Mouse (Mus musculus) fibroblast of lung, adult 2 months (primary cell): ENCODE data around the gene Eif3a.
A peak's percentile ranks its signal among the peaks of the same experiment; 100 is the strongest.

Source experiments
- DNase-seq: peaks from one replicate; pipeline ENCODE4 v3.0.0-alpha.2; 2011; ENCODE audit warnings: low read depth

Eif3a gene

DNA sequence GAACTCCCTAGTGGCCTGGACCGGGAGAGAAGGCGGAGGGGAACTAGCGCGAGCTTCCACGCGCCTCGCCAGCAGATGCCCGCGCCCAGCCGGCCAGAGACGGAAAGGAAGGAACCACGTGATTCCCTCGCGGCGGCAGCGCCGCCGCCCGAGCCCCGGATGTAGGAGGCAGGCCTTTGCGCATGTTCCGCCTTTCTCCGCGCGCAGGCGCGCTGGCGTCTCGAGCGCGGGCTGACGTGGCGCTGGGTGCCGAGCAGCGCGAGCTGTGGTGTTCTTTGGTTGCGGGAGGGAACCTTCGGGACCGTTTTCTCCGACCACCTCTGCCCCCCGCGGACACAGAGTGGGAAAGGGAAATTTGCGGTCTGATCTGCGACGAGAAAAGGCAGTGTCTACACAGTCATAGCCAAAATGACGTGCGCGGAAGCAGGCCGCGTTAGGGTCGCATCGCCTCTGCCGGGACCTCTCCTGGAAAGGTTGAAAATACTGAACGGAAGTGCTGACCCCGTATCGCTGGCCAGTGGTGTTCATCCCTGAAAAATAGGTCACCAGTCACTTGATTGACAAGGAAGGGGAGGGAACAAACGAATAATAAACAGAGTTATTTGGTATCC is at the start of gene Eif3a:
Gene Eif3a, minus strand, starts transcription at position 108 of the 611 bp plus-strand sequence.
- peak; percentile 71 for DNase-seq

GRCm38 (mm10) chr19:60837747-60838146 is 47.3 kb upstream of the Eif3a start:
- DNase-seq, result peak; percentile 16

GRCm38 (mm10) chr19:60818677-60819076 is 28.2 kb upstream of the Eif3a start:
- no peak for DNase-seq

GRCm38 (mm10) chr19:60813133-60813532 is 22.7 kb upstream of the Eif3a start:
- no peak for DNase-seq

DNA sequence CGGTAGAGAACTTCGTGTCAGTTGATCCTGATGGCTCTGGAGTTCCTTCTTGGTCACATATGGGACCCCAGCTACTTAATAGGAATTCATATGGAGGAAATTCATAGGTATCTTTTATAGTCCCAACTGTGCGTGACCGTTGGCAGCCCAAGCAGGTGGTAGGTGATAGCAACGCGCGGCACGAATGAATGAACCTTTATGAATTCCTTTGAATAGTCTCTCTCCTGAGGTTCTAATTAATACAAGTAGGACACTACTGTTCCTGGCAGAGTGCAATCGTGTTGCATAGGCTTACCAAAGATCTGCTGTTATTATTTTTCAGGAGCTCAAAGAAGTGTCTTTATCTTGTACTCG is 21.6 kb upstream of the Eif3a start:
- no peak for DNase-seq

GRCm38 (mm10) chr19:60811098-60812035 is 20.9 kb upstream of the Eif3a start, which contains the start of gene Fam45a:
Fam45a (plus strand) TSS chr19:60811585.
- DNase-seq, result peak; percentile 82

- no peak for DNase-seq
Observed at GRCm38 (mm10) chr19:60809927-60810326, 19.5 kb upstream of the Eif3a start.

DNA sequence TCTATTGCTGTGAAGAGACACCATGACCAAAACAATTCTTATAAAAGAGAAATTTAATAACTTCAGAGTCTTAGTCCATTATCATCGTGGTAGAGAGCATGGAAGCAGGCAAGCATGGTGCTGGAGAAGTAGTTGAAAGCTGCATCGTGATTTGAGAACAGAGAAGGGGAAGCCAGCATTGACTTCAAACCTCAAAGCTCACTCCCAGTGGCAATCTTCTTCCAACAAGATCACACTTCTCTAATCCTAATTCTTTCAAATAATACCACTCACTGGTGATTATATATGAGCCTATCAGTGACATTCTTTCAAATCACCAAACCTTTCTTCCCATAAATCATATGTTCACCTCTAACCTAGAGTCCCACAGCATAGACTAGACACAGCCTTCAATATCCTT is 14.4 kb upstream of the Eif3a start:
- no peak for DNase-seq

DNA sequence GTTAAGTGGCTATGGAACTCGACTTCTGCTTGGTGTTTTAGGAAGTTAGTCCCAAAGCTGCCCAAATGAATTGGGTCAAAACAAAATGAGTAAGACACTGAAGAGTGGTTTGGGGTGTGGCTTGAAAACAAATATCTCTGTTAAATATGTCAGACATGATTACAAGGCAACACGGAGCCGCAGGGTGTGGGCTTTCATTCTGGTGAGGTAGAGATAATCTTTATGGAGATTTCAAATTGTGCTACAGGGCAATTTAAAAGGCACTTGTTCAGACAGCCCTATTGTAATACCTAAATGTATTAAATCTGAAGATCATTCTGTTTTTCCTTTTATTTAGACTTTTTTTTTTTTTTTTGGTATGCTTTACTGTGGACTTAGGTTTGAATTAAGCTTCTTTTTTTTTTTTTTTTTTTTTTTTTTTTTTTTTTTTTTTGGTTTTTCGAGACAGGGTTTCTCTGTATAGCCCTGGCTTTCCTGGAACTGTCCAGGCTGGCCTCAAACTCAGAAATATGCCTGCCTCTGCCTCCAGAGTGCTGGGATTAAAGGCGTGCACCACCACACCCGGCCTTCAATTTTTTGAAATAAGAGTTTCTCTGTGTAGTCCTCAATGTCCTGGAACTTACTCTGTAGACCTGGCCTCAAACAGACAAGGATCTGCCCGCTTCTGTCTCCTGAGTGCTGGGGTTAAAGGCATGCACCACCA is 9.6 kb upstream of the Eif3a start:
- DNase-seq, result no peak

DNA sequence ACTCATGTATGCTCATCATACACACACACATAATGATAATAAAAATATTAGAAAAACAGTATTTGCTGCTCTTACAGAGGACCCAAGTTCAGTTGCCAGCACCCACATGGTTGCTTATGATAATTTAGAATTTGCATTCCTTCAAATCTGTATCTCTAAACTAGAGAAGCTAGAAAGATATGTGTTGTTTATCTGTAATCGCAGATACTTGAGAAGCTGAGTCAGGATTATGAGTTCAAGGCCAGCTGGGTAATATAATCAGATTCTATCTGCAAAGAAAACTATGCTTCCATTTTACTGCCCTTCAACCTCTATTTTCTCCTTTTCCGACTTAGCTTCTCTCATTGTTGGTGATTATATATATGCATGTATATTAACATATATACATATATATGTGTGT is 7.0 kb upstream of the Eif3a start:
- DNase-seq, result no peak

GRCm38 (mm10) chr19:60795244-60795643 is 4.8 kb upstream of the Eif3a start:
- peak; percentile 60 for DNase-seq

DNA sequence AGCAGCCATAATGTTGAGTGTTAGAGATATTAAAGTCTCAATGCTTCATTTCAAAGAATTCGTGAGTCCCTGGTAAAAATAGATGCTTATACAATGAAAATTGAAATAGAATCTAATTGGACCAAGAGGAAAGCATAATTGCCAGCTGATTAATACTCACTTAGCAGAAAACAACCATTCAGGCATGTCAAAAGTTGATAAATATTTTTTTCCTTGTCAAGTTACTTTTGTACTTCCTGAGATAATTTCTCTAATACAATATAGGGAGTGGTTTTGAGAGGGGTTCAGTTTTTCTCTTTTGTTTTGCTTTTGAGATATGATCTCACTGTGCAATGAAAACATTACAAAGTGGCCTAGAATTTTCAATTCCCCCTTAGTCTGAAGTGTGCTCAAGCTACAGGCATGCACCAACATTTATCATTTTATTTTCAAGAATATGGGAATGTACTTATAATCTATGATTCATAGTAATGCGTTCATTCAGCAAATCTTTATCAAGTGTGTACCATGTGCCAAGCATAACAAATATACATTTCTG is 2.8 kb upstream of the Eif3a start:
- no peak for DNase-seq

- no peak for DNase-seq
Observed at GRCm38 (mm10) chr19:60791164-60791563, 706 bp upstream of the Eif3a start.

DNA sequence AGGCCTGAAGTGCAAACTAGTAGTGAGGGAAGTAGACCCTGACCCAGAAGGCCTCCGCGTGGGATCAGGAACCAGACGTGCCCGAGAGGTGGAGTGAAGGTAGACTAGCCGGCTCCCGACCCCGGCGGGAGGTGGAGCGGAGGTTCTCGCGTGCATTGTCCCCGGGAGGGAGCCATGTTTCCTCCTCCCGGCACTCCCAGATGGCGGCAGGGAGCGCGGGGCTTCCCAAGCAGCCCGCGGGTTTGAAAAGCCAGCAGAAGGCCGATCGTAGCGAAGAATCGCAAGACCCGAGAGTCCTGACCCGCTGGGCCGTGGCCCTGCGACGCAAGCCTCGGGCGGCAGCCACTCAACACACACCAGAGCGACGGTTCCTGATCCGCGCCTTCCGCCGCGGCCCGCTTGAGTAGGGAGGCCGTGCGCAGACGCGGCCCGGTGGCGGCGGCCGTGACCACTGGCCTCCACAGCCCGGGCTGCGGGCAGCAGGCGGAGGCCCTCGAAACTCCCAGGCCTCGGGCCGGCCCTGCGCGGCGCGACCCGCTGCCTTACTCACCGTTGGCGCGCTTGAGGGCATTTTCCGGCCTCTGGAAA is 445 bp downstream of the Eif3a start:
- peak; percentile 20 for DNase-seq

- no peak for DNase-seq
Observed at GRCm38 (mm10) chr19:60789452-60789851, 1.0 kb downstream of the Eif3a start.

DNA sequence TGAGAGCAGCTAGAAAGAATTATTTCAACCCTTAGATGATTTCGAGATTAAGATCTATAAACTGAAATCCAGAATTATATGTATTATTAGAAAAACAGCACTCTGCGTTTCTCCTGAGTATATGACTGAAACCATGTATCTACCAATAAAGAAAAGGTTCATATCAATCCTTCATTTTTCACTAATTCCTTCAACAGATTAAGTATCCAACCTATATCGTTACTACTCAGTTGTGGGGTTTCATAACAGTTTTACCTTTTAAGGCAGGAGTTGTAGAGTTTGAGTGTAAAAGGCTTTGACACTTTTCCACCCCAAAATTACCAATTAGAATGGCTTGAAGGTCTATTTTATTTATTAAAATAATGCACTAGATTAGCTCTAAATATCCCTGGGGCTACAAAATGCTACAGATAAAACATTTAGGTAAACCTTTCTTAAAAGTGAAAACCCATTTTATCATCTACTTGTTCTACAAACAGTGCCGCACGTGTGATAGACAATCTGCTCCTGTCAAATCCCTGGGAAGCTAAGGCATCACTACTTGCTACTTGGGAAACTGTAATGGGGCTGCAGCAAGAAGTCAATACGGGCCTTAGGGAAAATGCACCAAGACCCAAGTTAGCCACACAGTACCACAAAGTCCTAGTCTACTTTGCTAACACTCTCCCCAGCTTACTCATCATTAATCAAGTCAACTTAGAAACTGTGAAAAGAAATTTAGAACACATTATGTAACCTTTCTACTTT is 2.1 kb downstream of the Eif3a start:
- no peak for DNase-seq

- DNase-seq, result no peak
Observed at GRCm38 (mm10) chr19:60787465-60788150, 2.9 kb downstream of the Eif3a start.

DNA sequence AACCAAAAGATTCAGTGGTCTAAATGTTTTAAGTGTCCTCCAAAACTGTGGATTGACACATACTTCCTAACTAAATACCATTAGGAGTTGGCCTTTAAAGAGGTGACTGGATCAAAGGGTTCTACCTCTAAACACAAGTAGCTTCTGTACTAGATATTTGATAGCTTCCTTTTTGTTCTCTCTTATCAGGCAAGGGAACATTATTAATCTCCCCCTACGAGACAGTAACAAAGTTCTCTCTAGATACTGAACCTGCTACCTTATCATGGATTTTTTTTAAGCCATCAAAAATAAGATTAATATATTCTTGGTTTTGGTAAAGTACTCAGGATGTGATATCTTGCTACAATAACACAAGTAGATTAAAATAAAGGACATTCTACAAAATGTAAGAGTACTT is 5.7 kb downstream of the Eif3a start:
- DNase-seq, result no peak

DNA sequence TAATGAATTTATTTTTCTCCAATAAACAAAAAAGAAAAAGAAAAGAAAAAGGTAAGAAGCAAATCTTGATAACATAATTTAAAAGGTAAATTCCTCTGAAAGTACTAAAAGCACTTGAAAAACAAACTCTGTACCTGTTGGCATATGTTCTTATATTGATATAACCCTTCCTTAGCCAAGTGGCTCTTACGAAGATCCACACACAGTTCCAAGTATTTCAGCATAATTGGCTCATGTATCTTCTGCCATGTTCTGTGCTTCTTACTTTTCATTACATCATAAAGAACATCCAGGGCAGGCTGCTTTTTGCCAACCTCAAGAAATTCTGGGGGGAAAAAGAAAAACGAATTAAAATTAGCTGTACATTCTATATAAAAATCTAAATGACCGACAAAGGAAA is 8.4 kb downstream of the Eif3a start:
- DNase-seq, result no peak

GRCm38 (mm10) chr19:60773366-60773765 is 17.1 kb downstream of the Eif3a start:
- no peak for DNase-seq
